Mouse (Mus musculus) C2C12 (cell line): ENCODE data around the gene Nrros. TPM values are rescaled to one million over a fixed set of nuclear protein-coding genes. Genes with fewer than 3 reads are reported as not detected.

Experiments
- H3K27me3 ChIP-seq: one replicate; pipeline ENCODE4 v1.6.1; 2011; ENCODE audit not compliant: control insufficient read depth, insufficient read depth, insufficient read length
- H3K36me3 ChIP-seq: one replicate; pipeline ENCODE4 v1.6.1; 2011; ENCODE audit not compliant: control insufficient read depth, insufficient read depth
- H3K4me3 ChIP-seq: one replicate; pipeline ENCODE4 v1.5.1; 2011; ENCODE audit warnings: mild to moderate bottlenecking, control low read depth; ENCODE audit not compliant: poor library complexity, insufficient read depth, severe bottlenecking
- H3K79me2 ChIP-seq: one replicate; pipeline ENCODE4 v1.6.1; 2011; ENCODE audit not compliant: control insufficient read depth, insufficient read depth
- H3K79me3 ChIP-seq: one replicate; pipeline ENCODE4 v1.6.1; 2011; ENCODE audit warnings: low read depth, control low read depth
- H3ac ChIP-seq: one replicate; pipeline ENCODE3; 2011; ENCODE audit warnings: low read depth; ENCODE audit not compliant: control insufficient read depth, insufficient read length
- CEBPB ChIP-seq: IDR thresholded peaks from one replicate; pipeline ENCODE4 v1.6.1; 2011; ENCODE audit warnings: low read depth, mild to moderate bottlenecking, control low read depth, moderate library complexity
- CTCF ChIP-seq: IDR thresholded peaks from one replicate; pipeline ENCODE4 v1.5.1; 2011; ENCODE audit not compliant: control insufficient read depth, insufficient read depth, insufficient read length
- FOSL1 ChIP-seq: IDR thresholded peaks from one replicate; pipeline ENCODE4 v1.8.0; 2011; ENCODE audit warnings: mild to moderate bottlenecking, low read length; ENCODE audit not compliant: poor library complexity, insufficient read depth, severe bottlenecking
- MAX ChIP-seq: IDR thresholded peaks from one replicate; pipeline ENCODE4 v1.6.1; 2011; ENCODE audit warnings: mild to moderate bottlenecking, control low read depth
- MYOD1 ChIP-seq: IDR thresholded peaks from one replicate; pipeline ENCODE4 v1.6.1; 2011; ENCODE audit warnings: low read depth; ENCODE audit not compliant: control insufficient read depth, insufficient read length
- MYOG ChIP-seq: IDR thresholded peaks from one replicate; pipeline ENCODE4 v1.6.1; 2011; ENCODE audit not compliant: control insufficient read depth, insufficient read length; ENCODE audit errors: extremely low read depth
- USF1 ChIP-seq: IDR thresholded peaks from one replicate; pipeline ENCODE4 v1.6.1; 2011; ENCODE audit warnings: low read depth, mild to moderate bottlenecking, control low read depth, moderate library complexity
- polyA plus RNA-seq: library from polyadenylated mRNA; unstranded; fragments of >200 nt; fragmentation: generic; extraction: Trizol; gene quantifications from one replicate; pipeline ENCODE4 v1.2.1, GENCODE M21; 2012; ENCODE audit warnings: missing spikeins

Gene Nrros
- polyA plus RNA-seq, 1 experiment, result not detected

GRCm38 (mm10) chr16:32158966-32159365 is 6.4 kb downstream of the Nrros start:
- no peak overlapping the region for H3K4me3 ChIP-seq
- TF ChIP-seq MAX, result no peak
- no peak for TF ChIP-seq MYOG
- no peak for TF ChIP-seq FOSL1
- TF ChIP-seq CEBPB, result no peak
- TF ChIP-seq USF1, result no peak
- TF ChIP-seq MYOD1, result no peak
- no peak for TF ChIP-seq CTCF

GRCm38 (mm10) chr16:32157369-32157768 is 8.0 kb downstream of the Nrros start:
- Histone ChIP-seq H3K27me3 (peaks cover 32% of the 10 kb centered on the region), H3K79me2 (no peaks in the 10 kb centered on the region), H3K4me3 (no peak overlapping the region), H3K79me3 (no peaks in the 10 kb centered on the region), H3K36me3 (no peaks in the 10 kb centered on the region), H3ac (no peak overlapping the region)
- TF ChIP-seq MAX (no peak), USF1 (no peak), FOSL1 (no peak), MYOD1 (no peak), MYOG (no peak)

More at GRCm38 (mm10) chr16:32158966-32159365, 6.4 kb downstream of the Nrros start:
- Histone ChIP-seq H3K27me3 (peaks cover 41% of the 10 kb centered on the region), H3K36me3 (no peaks in the 10 kb centered on the region), H3ac (no peak overlapping the region), H3K79me2 (no peaks in the 10 kb centered on the region), H3K79me3 (no peaks in the 10 kb centered on the region)

GRCm38 (mm10) chr16:32156719-32157118 is 8.7 kb downstream of the Nrros start:
- H3K79me2 ChIP-seq, result no peaks in the 10 kb centered on the region
- TF ChIP-seq USF1 (no peak), MYOG (no peak)
- H3K27me3 ChIP-seq, result peaks cover 32% of the 10 kb centered on the region
- no peak overlapping the region for H3ac ChIP-seq
- no peaks in the 10 kb centered on the region for H3K36me3 ChIP-seq
- no peaks in the 10 kb centered on the region for H3K79me3 ChIP-seq
- H3K4me3 ChIP-seq, result no peak overlapping the region

GRCm38 (mm10) chr16:32154437-32154836 is 11.0 kb downstream of the Nrros start:
- Histone ChIP-seq H3K4me3 (no peak overlapping the region), H3K36me3 (no peaks in the 10 kb centered on the region), H3ac (no peak overlapping the region), H3K79me2 (no peaks in the 10 kb centered on the region), H3K79me3 (no peaks in the 10 kb centered on the region), H3K27me3 (peaks cover 27% of the 10 kb centered on the region)
- no peak for TF ChIP-seq USF1
- no peak for TF ChIP-seq CTCF
- TF ChIP-seq MAX, result no peak
- no peak for TF ChIP-seq MYOG
- no peak for TF ChIP-seq CEBPB
- no peak for TF ChIP-seq FOSL1
- no peak for TF ChIP-seq MYOD1

- Histone ChIP-seq H3K36me3 (no peaks in the 10 kb centered on the region), H3ac (no peak overlapping the region), H3K4me3 (no peak overlapping the region), H3K79me2 (no peaks in the 10 kb centered on the region), H3K79me3 (no peaks in the 10 kb centered on the region), H3K27me3 (peaks cover 27% of the 10 kb centered on the region)
- TF ChIP-seq MYOG, result no peak
- no peak for TF ChIP-seq USF1
- no peak for TF ChIP-seq CEBPB
- no peak for TF ChIP-seq MAX
- no peak for TF ChIP-seq FOSL1
- TF ChIP-seq MYOD1, result no peak
- TF ChIP-seq CTCF, result no peak
Measured at GRCm38 (mm10) chr16:32153976-32154375, 11.4 kb downstream of the Nrros start.

- TF ChIP-seq MYOD1 (no peak), USF1 (no peak), MYOG (no peak), MAX (no peak), FOSL1 (no peak), CTCF (no peak), CEBPB (no peak)
- no peak overlapping the region for H3K4me3 ChIP-seq
- H3K36me3 ChIP-seq, result no peaks in the 10 kb centered on the region
- H3ac ChIP-seq, result no peak overlapping the region
- no peaks in the 10 kb centered on the region for H3K79me2 ChIP-seq
- H3K79me3 ChIP-seq, result no peaks in the 10 kb centered on the region
- H3K27me3 ChIP-seq, result peaks cover 12% of the 10 kb centered on the region
Measured at GRCm38 (mm10) chr16:32147589-32148207, 17.7 kb downstream of the Nrros start.
